Mouse (Mus musculus) forebrain, embryonic 15.5 days (tissue): Measurements from ENCODE around the gene Vmn2r114. TPM values are rescaled to one million over a fixed set of nuclear protein-coding genes. Genes with fewer than 3 reads are reported as not detected.
"Not testable (repeated sequence)": the region's sequence is repeated elsewhere in the genome, so short reads cannot be mapped to it uniquely, and the experiment has no call there.

Source experiments
- ATAC-seq: fragments of 200-750 bp; cut with Nextera tagmentation; replicated peaks from 2 replicates; pipeline ENCODE4 v1.8.0; 2017; ENCODE audit warnings: mild to moderate bottlenecking, moderate TSS enrichment, moderate library complexity
- H3K27ac ChIP-seq: fragments of 300-500 bp; sonication (generic); replicated peaks from 2 replicates; pipeline ENCODE4 v1.5.1; 2015; ENCODE audit warnings: mild to moderate bottlenecking, inconsistent platforms
- H3K27me3 ChIP-seq: fragments of 300-500 bp; sonication (generic); 2 replicates; pipeline ENCODE4 v1.6.1; 2015; ENCODE audit warnings: inconsistent platforms
- H3K36me3 ChIP-seq: fragments of 300-500 bp; sonication (generic); 2 replicates; pipeline ENCODE4 v1.6.1; 2015; ENCODE audit warnings: mild to moderate bottlenecking, inconsistent platforms
- H3K4me1 ChIP-seq: fragments of 300-500 bp; sonication (generic); 2 replicates; pipeline ENCODE4 v1.6.1; 2015; ENCODE audit warnings: inconsistent platforms
- H3K4me2 ChIP-seq: fragments of 300-500 bp; sonication (generic); replicated peaks from 2 replicates; pipeline ENCODE4 v1.6.1; 2015; ENCODE audit warnings: mild to moderate bottlenecking, inconsistent platforms
- H3K4me3 ChIP-seq: fragments of 300-500 bp; sonication (generic); 2 replicates; pipeline ENCODE4 v1.5.1; 2015; ENCODE audit warnings: mild to moderate bottlenecking, inconsistent platforms
- H3K9ac ChIP-seq: fragments of 300-500 bp; sonication (generic); replicated peaks from 2 replicates; pipeline ENCODE4 v1.6.1; 2015; ENCODE audit warnings: mild to moderate bottlenecking, inconsistent platforms
- H3K9me3 ChIP-seq: fragments of 300-500 bp; sonication (generic); 2 replicates; pipeline ENCODE4 v1.6.1; 2016; ENCODE audit warnings: inconsistent platforms
- WGBS: fragments of 180-500 bp; shearing (Covaris S2); methylation state at CpG from one replicate; pipeline ENCODE4 v1.1.7; 2015; ENCODE audit warnings: mixed read lengths; 5-methylcytosine and 5-hydroxymethylcytosine counted together
- polyA plus RNA-seq: library from polyadenylated mRNA; unstranded; fragments of >200 nt; fragmentation: Nextera tagmentation; extraction: Ambion mirVana; gene quantifications from 2 replicates; pipeline ENCODE4 v1.2.1, GENCODE M21; 2015

Gene Vmn2r114
- not detected in 2 replicates for polyA plus RNA-seq

GRCm38 (mm10) chr17:23312437-23312836 is at the start of gene Vmn2r114:
TSS of gene Vmn2r114 (minus strand) at chr17:23312537.
- not testable (repeated sequence) for H3K27ac ChIP-seq, H3K9me3 ChIP-seq, H3K27me3 ChIP-seq, H3K36me3 ChIP-seq, ATAC-seq, H3K4me1 ChIP-seq, H3K9ac ChIP-seq, H3K4me2 ChIP-seq, H3K4me3 ChIP-seq
- WGBS: 58% methylated on average over 2 of the region's 2 CpGs

- 63% methylated on average over 1 of the region's 1 CpGs for WGBS
- no peaks in the 10 kb centered on the region for H3K27me3 ChIP-seq
- H3K4me1 ChIP-seq: no peaks in the 10 kb centered on the region
- no peak overlapping the region for H3K4me3 ChIP-seq
- H3K9ac ChIP-seq: no peak overlapping the region
- H3K27ac ChIP-seq: no peak overlapping the region
- ATAC-seq: no peak
- no peaks in the 10 kb centered on the region for H3K9me3 ChIP-seq
- H3K36me3 ChIP-seq: no peaks in the 10 kb centered on the region
- H3K4me2 ChIP-seq: no peak overlapping the region
Measured at GRCm38 (mm10) chr17:23351644-23352043, 39.3 kb upstream of the Vmn2r114 start.

- H3K36me3 ChIP-seq, H3K9me3 ChIP-seq, ATAC-seq, H3K27me3 ChIP-seq, H3K27ac ChIP-seq, H3K4me2 ChIP-seq, H3K4me3 ChIP-seq, H3K4me1 ChIP-seq, H3K9ac ChIP-seq: not testable (repeated sequence)
- WGBS: 49% methylated on average over 2 of the region's 2 CpGs
Measured at GRCm38 (mm10) chr17:23343441-23343840, 31.1 kb upstream of the Vmn2r114 start, which contains the start of gene Vmn2r115. TSS of gene Vmn2r115 (plus strand) at chr17:23343741.

GRCm38 (mm10) chr17:23330657-23331056 is 18.3 kb upstream of the Vmn2r114 start:
- ATAC-seq: no peak
- no peaks in the 10 kb centered on the region for H3K27me3 ChIP-seq
- no peaks in the 10 kb centered on the region for H3K4me1 ChIP-seq
- no peak overlapping the region for H3K9ac ChIP-seq
- H3K27ac ChIP-seq: no peak overlapping the region
- H3K9me3 ChIP-seq: peaks cover 20% of the 10 kb centered on the region; the same call in 1 of the 2 replicates
- 73% methylated on average over 6 of the region's 6 CpGs for WGBS
- no peak overlapping the region for H3K4me2 ChIP-seq
- H3K36me3 ChIP-seq: no peaks in the 10 kb centered on the region
- no peak overlapping the region for H3K4me3 ChIP-seq

Other genes starting within 250 kb of the Vmn2r114 start
- 30.7 and 33.1 TPM in 2 replicates for gene Zfp40, start 119.3 kb downstream of the Vmn2r114 start, polyA plus RNA-seq
- not detected in 2 replicates for gene Vmn2r115, start 31.2 kb upstream of the Vmn2r114 start, polyA plus RNA-seq
- gene Vmn2r116, start 72.1 kb upstream of the Vmn2r114 start, polyA plus RNA-seq: not detected in 2 replicates
- not detected in 2 replicates for gene Vmn2r117, start 167.2 kb upstream of the Vmn2r114 start, polyA plus RNA-seq